9 mouse cellular contexts compared by ENCODE assay signal in the genomic region with DNA sequence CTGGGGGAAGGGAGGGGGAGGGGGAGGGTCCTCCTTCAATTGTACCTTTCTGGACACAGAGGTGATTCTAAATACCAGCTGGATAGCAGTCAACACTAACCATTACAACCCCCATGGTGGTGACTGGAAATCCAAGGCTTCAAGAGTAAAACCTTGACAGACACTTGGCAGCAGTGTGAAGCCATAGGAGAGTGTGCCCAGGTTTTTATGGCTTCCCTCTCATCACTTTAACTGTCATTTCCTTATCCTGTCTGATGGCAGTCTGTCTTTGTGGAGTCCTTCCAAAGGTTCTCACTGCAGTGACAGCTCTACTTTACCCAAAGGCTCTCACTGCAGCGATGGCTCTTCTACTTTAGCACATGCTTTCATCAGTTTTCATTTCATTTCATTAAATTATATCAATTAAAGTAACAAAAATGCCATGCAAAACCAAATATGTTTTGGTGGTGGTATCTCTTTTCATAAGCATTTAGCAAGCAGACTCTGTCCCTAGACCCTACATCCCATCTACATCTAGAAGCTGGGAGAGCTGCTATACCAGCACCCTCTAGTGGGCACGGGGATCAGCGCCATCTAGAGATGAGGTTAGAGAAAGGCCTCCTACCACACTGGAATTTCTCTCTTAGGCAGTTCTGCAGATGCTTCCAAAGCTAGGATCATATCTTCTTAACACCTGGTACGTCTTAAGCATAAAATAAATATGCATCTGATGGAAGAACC. TPM values are rescaled to one million over a fixed set of nuclear protein-coding genes. Genes with fewer than 3 reads are reported as not detected.
DNase-seq lines count a peak whose midpoint lies in the region; ATAC-seq and TF ChIP-seq lines count a peak whose summit lies in the region.
"Had no signal": no experiment of that assay in that cellular context is flagged by ENCODE, and none has a peak within 500 bp of the region (broad histone marks: within the 10 kb centered on the region; RNA-seq: fewer than 3 reads in every experiment).

No protein-coding gene starts in this region.

- H3K27me3 ChIP-seq in hindbrain, embryonic 10.5 days (ENCODE audit: insufficient read depth, poor library complexity, severe bottlenecking) = peaks cover 20% of the 10 kb centered on the region
- no peaks in the 10 kb centered on the region for H3K27me3 ChIP-seq in hindbrain, embryonic 16.5 days (replicated peaks; ENCODE audit: control insufficient read depth, insufficient read depth, low read length)
- H3K27me3 ChIP-seq in forebrain, embryonic 16.5 days (replicated peaks; ENCODE audit: control insufficient read depth, insufficient read depth, low read length) = no peaks in the 10 kb centered on the region
- H3K27me3 ChIP-seq: limb, embryonic 12.5 days had no signal

- no peak for ATAC-seq in hindbrain, embryonic 16.5 days
- ATAC-seq in CD4-positive, CD25-positive, alpha-beta regulatory T cell, adult 4 months = peak; percentile 65
- ATAC-seq in forebrain, embryonic 16.5 days = peak; percentile 44; the same call in 1 of the 2 replicates
- ATAC-seq in megakaryocyte, adult 5-6 weeks (ENCODE audit: poor library complexity, severe bottlenecking) = peak; percentile 53

- H3K9ac ChIP-seq in hindbrain, embryonic 16.5 days (ENCODE audit: low read depth, low read length) = no peak overlapping the region
- no peak overlapping the region for H3K9ac ChIP-seq in forebrain, embryonic 16.5 days (replicated peaks; ENCODE audit: low read depth, low read length)
- H3K9ac ChIP-seq: limb, embryonic 12.5 days had no signal

- H3K4me1 ChIP-seq in hindbrain, embryonic 10.5 days (replicated peaks) = peaks cover 38% of the 10 kb centered on the region
- peaks cover 4% of the 10 kb centered on the region for H3K4me1 ChIP-seq in hindbrain, embryonic 16.5 days (ENCODE audit: control insufficient read depth, insufficient read depth, low read depth, low read length)
- H3K4me1 ChIP-seq in bone marrow macrophage, adult 2 months (ENCODE audit: control insufficient read depth, insufficient read depth, low read length) = peaks cover 9% of the 10 kb centered on the region
- peaks cover 20% of the 10 kb centered on the region for H3K4me1 ChIP-seq in forebrain, embryonic 16.5 days (replicated peaks; ENCODE audit: control insufficient read depth, insufficient read depth, low read length)

- no peak for TF ChIP-seq POLR2A in bone marrow macrophage, adult 2 months (IDR thresholded peaks at IDR 0.05; ENCODE audit: borderline replicate concordance, low read depth, low read length)

- H3K36me3 ChIP-seq in hindbrain, embryonic 10.5 days = no peaks in the 10 kb centered on the region; the same call in none of the 2 replicates
- 0 out of 2 replicates have a peak, but pooled peaks cover 6% of the 10 kb centered on the region for H3K36me3 ChIP-seq in hindbrain, embryonic 16.5 days (ENCODE audit: control insufficient read depth, insufficient read depth, low read length)
- H3K36me3 ChIP-seq in forebrain, embryonic 16.5 days (ENCODE audit: control insufficient read depth, insufficient read depth) = no peaks in the 10 kb centered on the region

- peak; percentile 52 for DNase-seq in hindbrain, embryonic 10.5 days (ENCODE audit: low spot score)
- peak; percentile 77 to 78 for DNase-seq in layer of hippocampus, adult 2 months (ENCODE audit: low spot score in 2 of 2)
- DNase-seq in thymus, adult 18-20 months = peak; percentile 43 to 53

- peak; percentile 74 for TF ChIP-seq CTCF in bone marrow macrophage, adult 2 months (IDR thresholded peaks at IDR 0.05; ENCODE audit: low read depth, low read length)
- peak; percentile 92 for TF ChIP-seq CTCF in layer of hippocampus, adult 2 months (conservative IDR thresholded peaks at IDR 0.05)

- no peak overlapping the region for H3K4me2 ChIP-seq in hindbrain, embryonic 16.5 days (ENCODE audit: low read length)
- no peak overlapping the region for H3K4me2 ChIP-seq in forebrain, embryonic 16.5 days (ENCODE audit: low read length)
- H3K4me2 ChIP-seq: limb, embryonic 12.5 days had no signal

- no peak overlapping the region for H3K4me3 ChIP-seq in hindbrain, embryonic 10.5 days
- no peak overlapping the region for H3K4me3 ChIP-seq in hindbrain, embryonic 16.5 days (ENCODE audit: low read length)
- no peak overlapping the region for H3K4me3 ChIP-seq in bone marrow macrophage, adult 2 months (ENCODE audit: insufficient read depth, low read length)
- H3K4me3 ChIP-seq in forebrain, embryonic 16.5 days (replicated peaks; ENCODE audit: low read length) = no peak overlapping the region
- no peak overlapping the region for H3K4me3 ChIP-seq in layer of hippocampus, adult 2 months
- H3K4me3 ChIP-seq: limb, embryonic 12.5 days had no signal

- no peak overlapping the region for H3K27ac ChIP-seq in hindbrain, embryonic 10.5 days
- no peak overlapping the region for H3K27ac ChIP-seq in hindbrain, embryonic 16.5 days (ENCODE audit: low read depth, low read length)
- H3K27ac ChIP-seq in bone marrow macrophage, adult 2 months (ENCODE audit: insufficient read depth, low read depth, low read length) = no peak overlapping the region
- H3K27ac ChIP-seq in forebrain, embryonic 16.5 days (ENCODE audit: low read length) = no peak overlapping the region
- no peak overlapping the region for H3K27ac ChIP-seq in layer of hippocampus, adult 2 months
- H3K27ac ChIP-seq: limb, embryonic 12.5 days had no signal

- 34% methylated on average over 4 of the region's 4 CpGs for WGBS in hindbrain, embryonic 10.5 days
- 35% methylated on average over 4 of the region's 4 CpGs for WGBS in hindbrain, embryonic 16.5 days
- WGBS in forebrain, embryonic 16.5 days = 23% methylated on average over 4 of the region's 4 CpGs

- H3K9me3 ChIP-seq in hindbrain, embryonic 10.5 days = no peaks in the 10 kb centered on the region
- H3K9me3 ChIP-seq in hindbrain, embryonic 16.5 days (ENCODE audit: control insufficient read depth, low read length) = no peaks in the 10 kb centered on the region
- H3K9me3 ChIP-seq in forebrain, embryonic 16.5 days (ENCODE audit: control insufficient read depth, low read length) = no peaks in the 10 kb centered on the region
- H3K9me3 ChIP-seq: limb, embryonic 12.5 days had no signal

RNA-seq across cellular contexts. Expression of gene Ano10, which starts 50.0 kb away (rescaled TPM):
- polyA plus RNA-seq in hindbrain, embryonic 10.5 days (2016; fragmentation: Nextera tagmentation; extraction: Ambion mirVana) = 38.2 and 46.9 TPM in 2 replicates
- 41.8 and 43.6 TPM in 2 replicates for polyA plus RNA-seq in hindbrain, embryonic 16.5 days (2015; fragmentation: Nextera tagmentation; extraction: Ambion mirVana)
- polyA plus RNA-seq in CD4-positive, CD25-positive, alpha-beta regulatory T cell, adult 4 months (2017; shearing (Covaris generic)) = 10 to 100 TPM; 18.2 to 22.9 TPM
- 24.7 and 25.1 TPM in 2 replicates for polyA plus RNA-seq in bone marrow macrophage, adult 2 months (2012; ENCODE audit: insufficient read depth, insufficient read length, missing spikeins)
- 34.9 and 35.0 TPM in 2 replicates for polyA plus RNA-seq in forebrain, embryonic 16.5 days (2015; fragmentation: Nextera tagmentation; extraction: Ambion mirVana)
- 10 to 100 TPM; 18.3 to 18.8 TPM for total RNA-seq in layer of hippocampus, adult 2 months (2021)
- 33.1 and 40.9 TPM in 2 replicates for total RNA-seq in megakaryocyte, adult 5-6 weeks (2015)
- total RNA-seq in megakaryocyte, adult 5-6 weeks (2017) = 17.1 and 32.8 TPM in 2 replicates
